Mouse (Mus musculus) midbrain, embryonic 10.5 days (tissue): ENCODE data around the gene Glyctk. TPM values are rescaled to one million over a fixed set of nuclear protein-coding genes. Genes with fewer than 3 reads are reported as not detected.
A peak's percentile ranks its signal among the peaks of the same experiment; 100 is the strongest.
"Not testable (repeated sequence)": the region's sequence is repeated elsewhere in the genome, so short reads cannot be mapped to it uniquely, and the experiment has no call there.

Experiments used
- DNase-seq: peaks from one replicate; pipeline ENCODE4 v3.0.0-alpha.2; 2017; ENCODE audit warnings: low spot score
- H3K27ac ChIP-seq: fragments of 300-500 bp; sonication (generic); replicated peaks from 2 replicates; pipeline ENCODE4 v1.5.1; 2016; ENCODE audit warnings: mild to moderate bottlenecking
- H3K27me3 ChIP-seq: fragments of 300-500 bp; sonication (generic); 2 replicates; pipeline ENCODE4 v1.6.1; 2016; ENCODE audit warnings: low read depth, mild to moderate bottlenecking; ENCODE audit not compliant: poor library complexity, severe bottlenecking
- H3K36me3 ChIP-seq: fragments of 300-500 bp; sonication (generic); 2 replicates; pipeline ENCODE4 v1.6.1; 2016; ENCODE audit warnings: mild to moderate bottlenecking, moderate library complexity
- H3K4me1 ChIP-seq: fragments of 300-500 bp; sonication (generic); 2 replicates; pipeline ENCODE4 v1.6.1; 2016
- H3K4me3 ChIP-seq: fragments of 300-500 bp; sonication (generic); 2 replicates; pipeline ENCODE4 v1.5.1; 2016; ENCODE audit warnings: mild to moderate bottlenecking, moderate library complexity
- H3K9me3 ChIP-seq: fragments of 300-500 bp; sonication (generic); replicated peaks from 2 replicates; pipeline ENCODE4 v1.6.1; 2016; ENCODE audit warnings: mild to moderate bottlenecking
- WGBS: fragments of 180-500 bp; shearing (Covaris S2); methylation state at CpG from one replicate; pipeline ENCODE4 v1.1.7; 2016; 5-methylcytosine and 5-hydroxymethylcytosine counted together
- polyA plus RNA-seq: library from polyadenylated mRNA; unstranded; fragments of >200 nt; fragmentation: Nextera tagmentation; extraction: Ambion mirVana; gene quantifications from 2 replicates; pipeline ENCODE4 v1.2.1, GENCODE M21; 2016

The Glyctk gene
- polyA plus RNA-seq, 1 experiment from 2014 or later = 5.0 TPM

- peak overlapping the region; percentile 94 for H3K4me3 ChIP-seq
- DNase-seq = peak; percentile 64
- under 1% methylated on average over 30 of the region's 30 CpGs for WGBS
- peaks cover 32% of the 10 kb centered on the region for H3K4me1 ChIP-seq
- no peaks in the 10 kb centered on the region for H3K9me3 ChIP-seq
- H3K36me3 ChIP-seq = peaks cover 14% of the 10 kb centered on the region
- H3K27me3 ChIP-seq = peaks cover 9% of the 10 kb centered on the region
- H3K27ac ChIP-seq = peak overlapping the region; percentile 96
Observed at GRCm38 (mm10) chr9:106171346-106172158, 13.6 kb upstream of the Glyctk start.

DNA sequence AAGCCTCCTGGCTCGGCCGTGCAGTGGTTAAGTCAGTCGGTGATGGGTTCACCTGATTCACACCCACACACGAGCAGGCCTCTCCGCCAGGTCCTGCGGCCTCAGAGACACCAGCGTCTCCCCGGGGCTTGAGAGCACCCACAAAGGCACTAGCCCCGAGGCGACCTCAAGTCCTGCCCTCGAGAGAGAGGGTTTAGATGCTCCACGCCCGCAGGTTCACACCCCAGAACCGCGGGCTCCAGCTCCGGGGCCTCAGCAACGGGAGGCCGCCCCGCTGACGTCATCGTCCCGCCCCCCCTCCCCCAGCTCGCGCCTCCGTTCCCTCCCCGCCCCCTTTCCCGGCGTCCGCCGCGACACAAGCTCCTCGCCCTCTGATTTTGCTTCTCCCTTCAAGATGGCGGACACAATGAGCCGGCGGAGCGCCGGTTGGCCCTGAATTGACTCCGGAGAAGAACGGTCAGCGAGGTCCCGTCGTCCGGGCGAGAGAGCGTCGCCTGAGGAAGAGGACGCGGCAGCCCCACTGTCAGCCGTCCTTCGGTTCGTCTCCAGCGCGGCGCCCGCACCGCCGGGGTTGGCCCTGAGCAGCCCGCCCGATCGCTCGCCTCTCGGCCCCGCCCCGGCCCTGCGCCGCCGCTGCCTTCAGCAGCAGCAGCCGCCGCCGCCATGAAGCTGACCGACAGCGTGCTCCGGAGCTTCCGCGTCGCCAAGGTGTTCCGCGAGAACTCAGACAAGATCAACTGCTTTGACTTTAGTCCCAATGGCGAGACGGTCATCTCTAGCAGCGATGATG lies 12.8 kb upstream of the Glyctk start, which contains the start of gene Wdr82:
Gene Wdr82 (plus strand): TSS at position 373 of the 790 bp plus-strand sequence.
- under 1% methylated on average over 81 of the region's 81 CpGs for WGBS
- H3K27ac ChIP-seq = peak within 1 kb of the TSS; percentile 96
- no peaks in the 10 kb centered on the region for H3K9me3 ChIP-seq
- H3K4me3 ChIP-seq = peak within 1 kb of the TSS; percentile 94
- DNase-seq = peak; percentile 94
- peaks cover 9% of the 10 kb centered on the region for H3K27me3 ChIP-seq
- H3K36me3 ChIP-seq = peaks cover 6% of the 10 kb centered on the region
- H3K4me1 ChIP-seq = peaks cover 34% of the 10 kb centered on the region

GRCm38 (mm10) chr9:106169917-106170316 lies 12.0 kb upstream of the Glyctk start:
- no peak for DNase-seq
- peak overlapping the region; percentile 94 for H3K4me3 ChIP-seq

GRCm38 (mm10) chr9:106169006-106169405 lies 11.1 kb upstream of the Glyctk start:
- H3K27me3 ChIP-seq, H3K9me3 ChIP-seq, DNase-seq, H3K27ac ChIP-seq, H3K4me3 ChIP-seq, H3K36me3 ChIP-seq: not testable (repeated sequence)
- peaks cover 30% of the 10 kb centered on the region for H3K4me1 ChIP-seq
- WGBS = 80% methylated on average over 1 of the region's 1 CpGs

More at GRCm38 (mm10) chr9:106169917-106170316, 12.0 kb upstream of the Glyctk start:
- Histone ChIP-seq H3K36me3 (peaks cover 6% of the 10 kb centered on the region), H3K27me3 (peaks cover 9% of the 10 kb centered on the region), H3K27ac (peak overlapping the region; percentile 96; the same call in 1 of the 2 replicates), H3K9me3 (no peaks in the 10 kb centered on the region), H3K4me1 (peaks cover 37% of the 10 kb centered on the region)
- 41% methylated on average over 6 of the region's 6 CpGs for WGBS

DNA sequence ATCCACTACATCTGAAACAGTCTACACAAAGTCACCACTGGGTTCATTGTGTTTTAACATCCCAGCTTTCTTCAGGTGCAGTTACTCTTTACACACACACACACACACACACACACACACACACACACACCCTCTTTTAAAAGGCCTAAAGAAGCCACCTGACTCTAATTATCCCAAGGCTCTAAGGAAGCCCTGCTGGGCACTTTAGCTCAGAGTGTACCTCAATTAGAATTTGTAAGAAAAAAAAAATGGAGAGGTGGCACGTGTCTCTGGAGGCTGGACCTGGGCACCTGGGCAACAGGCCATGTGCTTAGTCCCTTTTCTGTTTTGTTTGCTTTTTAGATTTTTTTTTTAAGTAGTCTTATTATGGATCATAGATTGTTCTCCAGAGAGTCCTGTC lies 9.8 kb upstream of the Glyctk start:
- Histone ChIP-seq H3K9me3 (no peaks in the 10 kb centered on the region), H3K27me3 (peaks cover 9% of the 10 kb centered on the region), H3K4me1 (peaks cover 17% of the 10 kb centered on the region), H3K4me3 (no peak overlapping the region), H3K27ac (no peak overlapping the region), H3K36me3 (no peaks in the 10 kb centered on the region)
- 38% methylated on average over 1 of the region's 1 CpGs for whole genome bisulfite sequencing
- DNase-seq = no peak

DNA sequence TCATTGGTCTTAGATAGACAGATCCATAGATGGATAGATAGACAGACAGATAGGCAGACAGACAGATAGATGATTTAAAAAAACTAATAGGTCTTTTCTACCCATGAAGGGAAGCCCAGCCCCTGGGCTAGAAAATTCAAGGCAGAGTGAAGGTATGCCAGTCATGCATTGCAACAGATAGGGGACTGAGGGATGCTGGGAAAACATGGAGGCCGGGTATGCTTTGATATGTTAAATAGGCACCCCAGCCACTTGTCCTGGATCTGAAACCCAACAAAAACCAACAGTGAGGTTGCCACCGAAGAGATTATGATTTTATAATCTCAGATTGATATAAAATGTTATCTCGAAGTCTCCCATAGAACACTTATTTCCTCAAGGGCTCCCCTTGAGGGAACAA lies 9.3 kb upstream of the Glyctk start:
- Histone ChIP-seq H3K4me3 (no peak overlapping the region), H3K36me3 (no peaks in the 10 kb centered on the region), H3K27me3 (peaks cover 9% of the 10 kb centered on the region), H3K27ac (no peak overlapping the region), H3K4me1 (peaks cover 13% of the 10 kb centered on the region), H3K9me3 (no peaks in the 10 kb centered on the region)
- no peak for DNase-seq
- WGBS = 80% methylated on average over 3 of the region's 3 CpGs

DNA sequence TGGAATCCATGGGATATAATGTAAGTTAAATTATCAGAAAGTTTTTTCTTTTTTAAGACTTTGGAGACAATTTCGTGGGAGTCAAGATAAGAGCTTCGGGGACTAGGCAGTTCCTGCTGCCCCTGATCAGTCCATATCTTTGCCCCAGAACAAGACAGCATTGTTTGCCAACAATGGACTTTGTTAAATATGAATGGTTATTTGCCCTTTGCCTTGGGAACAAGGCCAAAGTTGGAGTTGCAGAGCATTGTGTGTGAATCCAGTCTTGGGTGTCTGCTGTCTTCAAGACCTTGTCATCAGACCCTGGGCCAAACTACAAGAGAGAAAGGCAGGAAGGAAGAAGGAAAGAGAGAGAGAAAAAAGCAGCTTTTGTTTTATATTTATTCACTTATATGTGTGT lies 8.8 kb upstream of the Glyctk start:
- H3K4me1 ChIP-seq = peaks cover 11% of the 10 kb centered on the region
- no peak overlapping the region for H3K27ac ChIP-seq
- H3K9me3 ChIP-seq = no peaks in the 10 kb centered on the region
- H3K36me3 ChIP-seq = no peaks in the 10 kb centered on the region
- H3K4me3 ChIP-seq = no peak overlapping the region
- 90% methylated on average over 2 of the region's 2 CpGs for WGBS
- peaks cover 11% of the 10 kb centered on the region for H3K27me3 ChIP-seq
- DNase-seq = no peak

- Histone ChIP-seq H3K27ac (peak overlapping the region; percentile 98), H3K4me3 (peak overlapping the region; percentile 69), H3K27me3 (peaks cover 4% of the 10 kb centered on the region; the same call in 1 of the 2 replicates), H3K9me3 (no peaks in the 10 kb centered on the region), H3K4me1 (peaks cover 43% of the 10 kb centered on the region), H3K36me3 (no peaks in the 10 kb centered on the region; the same call in 1 of the 2 replicates)
- no peak for DNase-seq
- 46% methylated on average over 5 of the region's 5 CpGs for WGBS
Observed at GRCm38 (mm10) chr9:106160426-106160825, 2.5 kb upstream of the Glyctk start.

DNA sequence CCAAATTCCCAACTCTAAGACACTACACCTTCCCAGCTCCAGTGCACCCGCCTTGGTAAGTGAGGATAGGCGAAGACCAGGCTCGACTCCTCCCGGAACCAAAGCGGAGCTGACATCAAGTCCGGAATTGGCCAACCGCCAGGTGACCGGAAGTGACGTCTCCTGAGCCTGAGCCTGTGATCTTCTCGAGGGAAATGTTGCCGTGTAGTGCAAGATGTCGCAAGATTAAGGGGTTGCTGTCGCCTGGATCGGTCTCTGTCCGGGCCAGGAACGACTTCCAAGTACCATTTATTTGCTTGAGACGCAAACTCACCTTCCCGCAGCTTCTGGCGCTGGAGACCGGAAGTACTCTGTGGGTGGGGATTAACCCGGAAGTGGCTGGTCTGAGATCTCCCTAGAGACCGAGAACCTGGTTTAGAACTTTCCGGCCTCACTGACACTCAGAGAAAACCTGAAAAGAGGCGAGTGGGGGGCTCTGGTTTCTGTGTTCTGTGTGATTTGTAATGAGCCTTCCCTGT lies 1.9 kb upstream of the Glyctk start:
- H3K27me3 ChIP-seq = peaks cover 4% of the 10 kb centered on the region; the same call in 1 of the 2 replicates
- H3K36me3 ChIP-seq = peaks cover 3% of the 10 kb centered on the region
- peak overlapping the region; percentile 98 for H3K27ac ChIP-seq
- peak overlapping the region; percentile 69 for H3K4me3 ChIP-seq
- DNase-seq = peak; percentile 90
- peaks cover 49% of the 10 kb centered on the region for H3K4me1 ChIP-seq
- WGBS = 2% methylated on average over 24 of the region's 24 CpGs
- H3K9me3 ChIP-seq = no peaks in the 10 kb centered on the region

- peaks cover 53% of the 10 kb centered on the region for H3K4me1 ChIP-seq
- H3K27me3 ChIP-seq = peaks cover 4% of the 10 kb centered on the region; the same call in 1 of the 2 replicates
- 82% methylated on average over 9 of the region's 9 CpGs for WGBS
- H3K36me3 ChIP-seq = peaks cover 8% of the 10 kb centered on the region
- no peak for DNase-seq
- no peaks in the 10 kb centered on the region for H3K9me3 ChIP-seq
- no peak overlapping the region for H3K27ac ChIP-seq
- peak overlapping the region; percentile 69 for H3K4me3 ChIP-seq
Observed at GRCm38 (mm10) chr9:106159237-106159636, 1.3 kb upstream of the Glyctk start.

GRCm38 (mm10) chr9:106157623-106157925 lies 364 bp downstream of the Glyctk start:
- DNase-seq = no peak
- Histone ChIP-seq H3K4me1 (peaks cover 53% of the 10 kb centered on the region), H3K36me3 (peaks cover 25% of the 10 kb centered on the region), H3K27ac (peak overlapping the region; percentile 47; the same call in 1 of the 2 replicates), H3K27me3 (peaks cover 4% of the 10 kb centered on the region; the same call in 1 of the 2 replicates), H3K4me3 (no peak overlapping the region), H3K9me3 (no peaks in the 10 kb centered on the region)
- 85% methylated on average over 10 of the region's 10 CpGs for WGBS

DNA sequence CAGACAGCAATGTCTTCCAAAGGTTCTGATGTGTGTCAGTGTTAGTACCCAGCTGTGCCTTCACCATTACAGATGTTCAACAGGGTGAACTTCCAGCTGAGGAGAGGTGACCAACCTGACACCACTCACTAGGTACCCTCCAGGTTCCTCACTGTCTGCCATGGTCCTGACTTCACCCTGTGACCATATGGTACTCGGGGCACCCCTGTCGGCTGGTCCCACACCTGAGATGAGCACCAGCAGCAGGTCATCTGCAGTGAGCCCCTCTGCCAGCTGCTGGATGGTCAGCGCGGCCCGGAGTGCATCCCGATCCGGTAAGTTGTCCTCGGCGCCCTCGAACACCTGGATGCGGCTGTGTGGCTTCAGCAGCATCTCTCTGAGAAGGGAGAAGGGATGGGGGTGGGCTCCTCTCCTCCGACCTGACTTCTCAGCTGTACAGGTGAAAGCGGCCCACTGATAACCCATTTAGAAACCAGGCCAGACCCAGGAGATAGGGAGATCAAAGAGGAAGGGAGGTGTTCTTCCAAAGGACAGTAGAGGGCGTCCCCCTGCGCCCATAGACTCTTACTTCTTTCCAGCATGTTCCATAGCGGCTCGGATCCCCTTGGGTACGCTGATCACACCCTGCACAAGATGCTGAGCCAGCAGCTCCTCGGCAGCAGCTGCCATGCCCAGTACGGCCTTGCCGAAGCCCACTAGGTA lies 866 bp downstream of the Glyctk start:
- WGBS = 82% methylated on average over 21 of the region's 21 CpGs
- no peaks in the 10 kb centered on the region for H3K9me3 ChIP-seq
- H3K36me3 ChIP-seq = peaks cover 30% of the 10 kb centered on the region
- H3K4me1 ChIP-seq = peaks cover 53% of the 10 kb centered on the region
- H3K27me3 ChIP-seq = peaks cover 4% of the 10 kb centered on the region; the same call in 1 of the 2 replicates
- H3K4me3 ChIP-seq = no peak overlapping the region
- peak overlapping the region; percentile 47 for H3K27ac ChIP-seq
- no peak for DNase-seq
